Mouse (Mus musculus): ENCODE results near the gene Zfyve19. TPM values are rescaled to one million over a fixed set of nuclear protein-coding genes. Genes with fewer than 3 reads are reported as not detected.

The Zfyve19 gene
- 21.0 and 42.2 TPM in 2 replicates for polyA plus RNA-seq (2011; ENCODE audit: insufficient read depth, insufficient read length, low replicate concordance, missing spikeins)

DNA sequence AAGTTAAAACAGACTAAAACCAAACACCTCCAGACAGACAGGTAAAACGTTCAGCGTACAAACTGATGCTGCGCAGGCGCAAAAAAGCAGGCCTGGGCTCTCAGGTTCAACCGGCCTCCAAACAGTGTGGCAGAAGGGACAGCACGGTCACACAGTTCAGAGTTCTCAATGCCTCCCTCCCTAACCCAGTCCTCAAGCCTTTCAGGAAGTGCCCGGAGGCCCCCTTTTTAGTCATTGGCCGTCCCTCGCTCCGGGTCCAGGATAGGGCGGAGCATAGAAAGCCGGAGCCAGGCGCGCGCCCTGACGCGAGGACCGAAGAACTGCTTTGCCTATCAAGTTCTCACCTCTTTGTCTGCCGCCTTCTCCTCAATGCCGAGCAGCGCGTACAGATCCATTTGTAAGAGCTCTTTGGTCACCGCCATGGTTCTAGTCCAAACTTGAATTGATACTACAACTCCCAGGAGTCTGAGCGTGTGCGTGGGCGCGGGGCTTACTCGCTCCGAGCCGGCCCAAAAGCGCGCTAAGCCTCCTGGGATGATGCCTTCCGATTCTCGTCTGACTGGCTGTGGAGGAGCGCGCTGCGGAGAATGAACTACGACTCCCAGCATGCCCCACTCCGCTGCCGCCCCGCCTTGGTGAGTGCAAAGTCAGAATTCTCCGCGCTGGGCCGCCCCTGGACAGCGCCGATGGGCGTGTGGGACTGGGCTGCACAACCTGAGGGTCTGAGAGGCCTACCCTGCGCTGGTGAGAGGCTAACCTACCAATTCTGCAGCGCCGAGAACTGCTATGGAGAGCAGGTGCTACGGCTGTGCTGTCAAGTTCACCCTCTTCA, at the start of gene Zfyve19, which contains the start of gene Dnajc17:
TSS of gene Zfyve19 (plus strand) at position 274 of the 832 bp plus-strand sequence.
TSS of gene Dnajc17 (minus strand) at position 452 of the 832 bp plus-strand sequence.
- WGBS, result under 1% methylated on average over 51 of the region's 51 CpGs
- peaks cover 1% of the 10 kb centered on the region; the same call in 1 of the 2 replicates for H3K4me1 ChIP-seq (ENCODE audit: control insufficient read depth, insufficient read depth, low read length)
- TF ChIP-seq CTCF (IDR thresholded peaks at IDR 0.05; ENCODE audit: control insufficient read depth, insufficient read depth, low read length), result peak; percentile 4; the same call in 1 of the 2 replicates
- peak; percentile 56 for TF ChIP-seq POLR2A (IDR thresholded peaks at IDR 0.05; ENCODE audit: borderline replicate concordance, control insufficient read depth, low read depth, low read length)
- H3K27ac ChIP-seq (ENCODE audit: control insufficient read depth, insufficient read depth, low read depth, low read length, poor library complexity), result peak within 1 kb of the TSS; percentile 80
- H3K4me3 ChIP-seq (replicated peaks; ENCODE audit: control insufficient read depth, low read depth, low read length), result peak within 1 kb of the TSS; percentile 96

DNA sequence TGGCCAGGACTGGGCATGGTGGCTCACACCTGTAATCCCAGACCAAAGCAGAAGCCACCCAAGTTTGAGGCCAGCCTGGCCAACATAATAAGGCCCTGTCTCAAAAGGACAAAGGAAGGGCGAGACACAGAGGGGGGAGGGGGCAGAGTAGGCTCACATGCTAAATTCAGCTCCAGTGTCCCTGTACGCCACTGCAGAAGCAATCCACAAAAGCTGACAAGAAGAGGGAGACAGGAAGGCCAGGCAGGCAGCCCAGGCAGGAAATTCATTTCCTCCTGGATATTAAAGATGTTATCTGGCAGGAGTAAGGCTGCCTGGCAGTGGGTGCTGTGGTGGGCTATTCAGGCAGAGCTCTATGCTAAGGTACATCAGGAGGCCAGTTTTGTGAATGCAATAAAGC, 47.2 kb upstream of the Zfyve19 start:
- Histone ChIP-seq H3K27ac (ENCODE audit: control insufficient read depth, insufficient read depth, low read depth, low read length, poor library complexity) (no peak overlapping the region), H3K4me1 (ENCODE audit: control insufficient read depth, insufficient read depth, low read length) (no peaks in the 10 kb centered on the region; the same call in 1 of the 2 replicates), H3K4me3 (replicated peaks; ENCODE audit: control insufficient read depth, low read depth, low read length) (no peak overlapping the region)
- TF ChIP-seq CTCF (IDR thresholded peaks at IDR 0.05; ENCODE audit: control insufficient read depth, insufficient read depth, low read length) (no peak), POLR2A (IDR thresholded peaks at IDR 0.05; ENCODE audit: borderline replicate concordance, control insufficient read depth, low read depth, low read length) (no peak)
- 60% methylated on average over 2 of the region's 2 CpGs for WGBS

DNA sequence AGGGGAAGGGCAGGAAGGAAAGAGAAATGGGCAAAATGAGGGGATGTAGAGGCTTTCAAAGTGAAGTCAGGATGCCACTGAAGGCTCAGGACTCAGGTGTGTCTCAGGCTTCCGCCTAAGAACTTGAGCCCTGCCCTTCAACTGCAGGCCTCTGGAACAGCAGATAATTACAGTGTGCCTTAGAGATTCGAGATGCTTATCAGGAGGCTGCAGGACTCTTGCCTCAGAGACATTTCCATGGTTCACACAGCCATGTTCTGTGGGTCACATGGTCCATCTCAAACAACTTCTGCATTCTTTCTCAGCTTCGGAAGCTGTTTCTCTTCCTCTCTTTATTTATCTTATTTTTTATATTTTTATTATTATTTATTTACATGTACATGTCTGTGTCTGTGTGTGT, 45.3 kb upstream of the Zfyve19 start:
- TF ChIP-seq CTCF (IDR thresholded peaks at IDR 0.05; ENCODE audit: control insufficient read depth, insufficient read depth, low read length), result no peak
- TF ChIP-seq POLR2A (IDR thresholded peaks at IDR 0.05; ENCODE audit: borderline replicate concordance, control insufficient read depth, low read depth, low read length), result no peak
- 14% methylated on average over 3 of the region's 3 CpGs for WGBS
- Histone ChIP-seq H3K27ac (ENCODE audit: control insufficient read depth, insufficient read depth, low read depth, low read length, poor library complexity) (no peak overlapping the region), H3K4me1 (ENCODE audit: control insufficient read depth, insufficient read depth, low read length) (no peaks in the 10 kb centered on the region; the same call in 1 of the 2 replicates), H3K4me3 (replicated peaks; ENCODE audit: control insufficient read depth, low read depth, low read length) (no peak overlapping the region)

DNA sequence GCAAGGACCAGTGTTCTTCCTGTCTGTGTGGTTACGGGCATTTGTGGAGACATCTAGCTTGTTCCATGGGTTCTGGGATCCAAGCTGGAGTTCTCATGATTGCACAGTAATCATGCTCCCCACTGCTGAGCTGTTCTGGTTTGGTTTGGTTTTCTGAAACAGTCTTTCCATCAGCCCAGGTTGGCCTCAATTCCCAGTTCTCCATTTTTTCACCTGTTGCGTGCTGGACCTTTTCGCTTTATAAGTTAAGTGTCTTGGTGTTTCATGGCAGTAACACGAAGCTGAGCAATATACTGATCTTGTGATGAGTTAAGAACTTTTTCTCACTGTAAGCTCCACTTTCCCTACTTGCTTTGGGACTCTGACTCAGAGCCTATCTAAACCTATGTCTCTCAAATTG, 44.4 kb upstream of the Zfyve19 start:
- no peak for TF ChIP-seq POLR2A (IDR thresholded peaks at IDR 0.05; ENCODE audit: borderline replicate concordance, control insufficient read depth, low read depth, low read length)
- TF ChIP-seq CTCF (IDR thresholded peaks at IDR 0.05; ENCODE audit: control insufficient read depth, insufficient read depth, low read length), result no peak
- Histone ChIP-seq H3K4me1 (ENCODE audit: control insufficient read depth, insufficient read depth, low read length) (no peaks in the 10 kb centered on the region; the same call in 1 of the 2 replicates), H3K27ac (ENCODE audit: control insufficient read depth, insufficient read depth, low read depth, low read length, poor library complexity) (no peak overlapping the region), H3K4me3 (replicated peaks; ENCODE audit: control insufficient read depth, low read depth, low read length) (no peak overlapping the region)
- WGBS, result 89% methylated on average over 4 of the region's 4 CpGs

DNA sequence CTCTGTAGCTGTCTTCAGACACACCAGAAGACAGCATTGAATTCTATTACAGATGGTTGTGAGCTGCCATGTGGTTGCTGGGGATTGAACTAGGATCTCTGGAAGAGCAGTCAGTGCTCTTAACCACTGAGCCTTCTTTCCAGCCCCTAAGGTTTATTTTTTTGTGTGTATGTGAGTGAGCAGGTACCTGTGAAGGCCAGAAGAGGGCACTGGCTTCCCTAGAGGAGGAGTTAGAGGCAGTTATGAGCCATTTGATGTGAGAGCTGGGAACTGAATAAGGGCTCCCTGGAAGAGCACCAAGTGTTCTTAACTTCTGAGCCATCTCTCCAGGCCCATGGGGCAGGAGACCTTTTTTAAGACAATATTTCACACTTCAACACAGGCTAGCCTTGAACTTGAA, 43.0 kb upstream of the Zfyve19 start:
- TF ChIP-seq CTCF (IDR thresholded peaks at IDR 0.05; ENCODE audit: control insufficient read depth, insufficient read depth, low read length), result no peak
- no peak for TF ChIP-seq POLR2A (IDR thresholded peaks at IDR 0.05; ENCODE audit: borderline replicate concordance, control insufficient read depth, low read depth, low read length)
- no peak overlapping the region for H3K27ac ChIP-seq (ENCODE audit: control insufficient read depth, insufficient read depth, low read depth, low read length, poor library complexity)
- H3K4me3 ChIP-seq (replicated peaks; ENCODE audit: control insufficient read depth, low read depth, low read length), result no peak overlapping the region
- H3K4me1 ChIP-seq (ENCODE audit: control insufficient read depth, insufficient read depth, low read length), result no peaks in the 10 kb centered on the region; the same call in 1 of the 2 replicates

DNA sequence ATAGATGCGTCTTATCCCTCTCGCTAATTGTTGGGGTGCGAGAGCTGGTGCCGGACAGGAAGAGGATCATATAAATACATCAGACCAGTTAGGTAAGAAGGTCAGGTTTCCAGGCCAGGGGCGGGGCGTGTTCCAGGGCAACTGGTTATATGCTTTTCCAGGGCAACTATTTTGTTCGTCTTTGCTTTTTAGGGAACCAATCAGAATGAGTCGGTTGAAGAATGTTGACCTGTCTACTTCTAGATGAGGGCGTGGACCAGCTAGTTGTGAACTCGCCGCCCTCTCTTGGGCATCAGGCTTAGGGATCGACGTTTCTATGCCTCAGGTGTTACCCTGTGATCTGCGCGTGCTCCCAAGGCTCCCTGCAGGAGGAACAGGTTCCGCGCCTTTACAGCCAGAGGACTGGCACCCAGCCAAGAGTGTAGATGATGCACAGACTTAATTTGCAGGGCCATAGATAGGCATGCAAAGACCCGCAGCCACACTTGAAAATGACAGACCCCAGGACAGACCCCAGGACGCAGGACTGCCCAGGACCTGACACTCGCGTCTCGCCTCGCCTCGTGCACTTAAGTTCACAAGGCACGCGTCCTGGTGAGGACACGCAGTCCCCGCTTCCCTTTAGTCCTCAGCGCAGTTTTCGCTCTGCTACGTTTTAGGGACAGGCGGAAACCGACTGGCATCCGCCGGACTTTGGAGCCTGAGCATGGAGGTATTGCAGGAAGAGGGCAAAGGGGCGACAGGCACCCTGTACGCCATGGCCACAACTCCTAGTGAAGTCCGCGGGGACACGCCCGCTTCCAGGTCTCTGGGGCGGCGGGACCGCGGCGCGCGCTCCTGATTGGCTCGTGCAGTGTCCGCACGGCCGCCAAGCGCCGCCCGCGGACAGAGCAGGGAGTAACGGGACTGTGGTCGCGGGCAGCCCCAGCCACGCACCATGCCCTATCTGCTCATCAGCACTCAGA, 41.2 kb upstream of the Zfyve19 start, which contains the start of gene Gchfr:
TSS of gene Gchfr (plus strand) at position 873 of the 965 bp plus-strand sequence.
- peak; percentile 30; the same call in 1 of the 2 replicates for TF ChIP-seq POLR2A (IDR thresholded peaks at IDR 0.05; ENCODE audit: borderline replicate concordance, control insufficient read depth, low read depth, low read length)
- TF ChIP-seq CTCF (IDR thresholded peaks at IDR 0.05; ENCODE audit: control insufficient read depth, insufficient read depth, low read length), result no peak
- WGBS, result under 1% methylated on average over 60 of the region's 60 CpGs
- H3K27ac ChIP-seq (ENCODE audit: control insufficient read depth, insufficient read depth, low read depth, low read length, poor library complexity), result no peak within 1 kb of the TSS
- H3K4me1 ChIP-seq (ENCODE audit: control insufficient read depth, insufficient read depth, low read length), result peaks cover 4% of the 10 kb centered on the region; the same call in 1 of the 2 replicates
- H3K4me3 ChIP-seq (replicated peaks; ENCODE audit: control insufficient read depth, low read depth, low read length), result peak within 1 kb of the TSS; percentile 69

DNA sequence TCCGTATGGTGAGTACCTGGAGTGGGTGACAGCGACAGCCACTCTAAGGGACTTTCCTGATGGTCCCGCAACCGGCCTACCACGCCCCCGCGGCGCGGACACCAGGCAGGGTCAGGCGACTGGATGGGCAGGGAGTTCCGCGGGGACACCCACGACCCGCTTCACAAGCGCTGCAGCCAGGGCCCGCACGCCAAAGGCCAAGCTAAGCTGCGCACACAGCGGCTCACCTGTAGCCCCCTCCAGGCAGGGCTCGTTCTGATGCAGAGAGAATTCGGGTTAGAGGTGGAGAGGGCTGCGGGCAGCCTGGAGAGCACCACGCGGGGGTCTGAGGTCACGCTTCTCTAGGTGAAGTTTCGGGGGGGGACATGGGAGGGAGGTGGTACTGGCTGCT, 40.6 kb upstream of the Zfyve19 start:
- TF ChIP-seq CTCF (IDR thresholded peaks at IDR 0.05; ENCODE audit: control insufficient read depth, insufficient read depth, low read length), result no peak
- TF ChIP-seq POLR2A (IDR thresholded peaks at IDR 0.05; ENCODE audit: borderline replicate concordance, control insufficient read depth, low read depth, low read length), result no peak
- Histone ChIP-seq H3K4me1 (ENCODE audit: control insufficient read depth, insufficient read depth, low read length) (peaks cover 4% of the 10 kb centered on the region; the same call in 1 of the 2 replicates), H3K4me3 (replicated peaks; ENCODE audit: control insufficient read depth, low read depth, low read length) (peak overlapping the region; percentile 69), H3K27ac (ENCODE audit: control insufficient read depth, insufficient read depth, low read depth, low read length, poor library complexity) (no peak overlapping the region)
- 10% methylated on average over 26 of the region's 26 CpGs for WGBS
